Mouse (Mus musculus): ENCODE measurements around the gene Stat4. TPM values are rescaled to one million over a fixed set of nuclear protein-coding genes. Genes with fewer than 3 reads are reported as not detected.

The Stat4 gene
- polyA plus RNA-seq, 1 experiment from 2014 or later: 0.60 TPM

Other genes with a start within 250 kb of the Stat4 start
- 57.6 and 66.1 TPM in 2 replicates for gene Myo1b, start 71.1 kb upstream of the Stat4 start, polyA plus RNA-seq (2015; fragmentation: Nextera tagmentation; extraction: Ambion mirVana)
- gene Stat1, start 132.3 kb downstream of the Stat4 start, polyA plus RNA-seq (2015; fragmentation: Nextera tagmentation; extraction: Ambion mirVana): 11.2 and 11.6 TPM in 2 replicates
- gene Gls, start 246.1 kb downstream of the Stat4 start, polyA plus RNA-seq (2015; fragmentation: Nextera tagmentation; extraction: Ambion mirVana): 35.0 and 36.9 TPM in 2 replicates